Mouse (Mus musculus) bone marrow, adult 2 months (tissue): ENCODE results near the gene Cdc42se2.

Experiments used
- CTCF ChIP-seq: fragments of 200-500 bp; IDR thresholded peaks from 2 replicates; pipeline ENCODE4 v1.5.1; 2011; ENCODE audit warnings: low read length, control low read depth; ENCODE audit not compliant: control insufficient read depth, insufficient read depth
- POLR2A ChIP-seq: fragments of 200-500 bp; IDR thresholded peaks from 2 replicates; pipeline ENCODE4 v1.6.1; 2011; ENCODE audit warnings: low read depth, mild to moderate bottlenecking, control low read depth, low read length, borderline replicate concordance; ENCODE audit not compliant: control insufficient read depth

- TF ChIP-seq POLR2A (no peak), CTCF (no peak)
Measured at GRCm38 (mm10) chr11:54802621-54803020, 15.1 kb upstream of the Cdc42se2 start.
